Mouse (Mus musculus) heart, postnatal 10 days (tissue): ENCODE results near the gene D930007J09Rik. TPM values are rescaled to one million over a fixed set of nuclear protein-coding genes. Genes with fewer than 3 reads are reported as not detected.

Experiments used
- DNase-seq, 2 experiments: peaks; one replicate each; pipeline ENCODE4 v3.0.0; 2021
- intact Hi-C: fragments of 180-260 bp; cut with DNase I; formaldehyde crosslinking; loops from one replicate; pipeline ENCODE4 v1.15.1; 2025
- total RNA-seq, 2 experiments: library from RNA; stranded (reverse); gene quantifications; 2 replicates each; pipeline ENCODE4 v1.2.3; 2021

D930007J09Rik gene
- total RNA-seq, 2 experiments from 2014 or later: 0.81 to 0.82 TPM

DNA sequence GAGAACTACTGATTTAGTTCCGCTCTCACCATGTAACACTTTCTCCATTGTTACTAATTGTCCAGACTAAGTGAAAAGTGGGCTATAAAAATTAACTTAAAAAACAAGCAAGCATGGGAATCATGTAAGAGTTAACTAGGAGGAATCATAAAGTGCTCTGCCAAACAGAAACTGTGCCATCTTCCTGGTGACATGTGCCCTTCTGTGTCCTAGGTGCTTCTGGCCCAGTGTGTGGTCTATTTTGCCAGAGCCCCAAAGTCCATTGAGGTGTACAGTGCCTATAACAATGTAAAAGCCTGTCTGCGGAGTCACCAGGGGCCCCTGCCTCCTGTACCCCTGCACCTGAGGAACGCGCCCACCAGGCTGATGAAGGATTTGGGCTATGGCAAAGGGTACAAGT is 19.0 kb upstream of the D930007J09Rik start:
- intact Hi-C loops: no loop called here
- no peak for DNase-seq

DNA sequence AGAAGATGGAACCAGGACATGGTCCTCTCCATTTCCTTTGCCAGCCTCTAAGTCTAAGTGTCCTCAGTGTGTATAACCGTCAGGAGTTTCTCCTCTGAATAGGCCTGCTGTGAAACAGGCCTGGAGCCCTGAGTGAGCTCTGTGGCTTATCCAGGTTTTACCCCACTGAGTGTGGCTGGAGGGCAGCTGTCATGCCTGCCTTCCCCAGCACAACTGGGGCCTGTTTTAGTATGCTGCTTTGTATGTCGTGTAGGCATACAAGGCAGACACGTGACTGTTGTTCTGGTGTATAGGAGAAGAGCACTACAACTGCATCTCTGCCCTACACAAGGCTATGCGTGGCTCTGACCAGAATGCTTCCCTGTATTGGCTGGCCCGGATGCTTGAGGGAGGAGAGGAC is 17.3 kb upstream of the D930007J09Rik start:
- no peak for DNase-seq
- intact Hi-C loops: no loop called here

DNA sequence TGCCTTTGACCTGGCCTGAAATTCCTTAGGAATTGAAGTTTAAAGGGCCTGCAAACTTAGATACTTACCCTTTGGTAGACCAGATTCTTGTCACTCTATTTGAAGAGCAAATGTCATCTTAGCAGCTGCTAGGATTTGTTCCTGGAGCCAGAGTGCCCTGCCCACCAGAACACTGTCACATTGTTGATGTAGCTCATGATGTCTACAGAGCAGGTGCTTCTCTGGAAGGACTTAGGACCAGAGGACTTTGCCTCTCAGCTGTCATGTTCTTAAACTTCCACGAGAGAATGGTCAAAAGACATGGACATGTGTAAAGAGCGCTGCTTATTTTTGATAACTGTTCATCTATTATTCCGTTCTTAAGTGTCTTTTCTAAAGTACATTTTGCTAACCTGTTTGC is 16.6 kb upstream of the D930007J09Rik start:
- intact Hi-C loops: no loop called here
- no peak for DNase-seq

DNA sequence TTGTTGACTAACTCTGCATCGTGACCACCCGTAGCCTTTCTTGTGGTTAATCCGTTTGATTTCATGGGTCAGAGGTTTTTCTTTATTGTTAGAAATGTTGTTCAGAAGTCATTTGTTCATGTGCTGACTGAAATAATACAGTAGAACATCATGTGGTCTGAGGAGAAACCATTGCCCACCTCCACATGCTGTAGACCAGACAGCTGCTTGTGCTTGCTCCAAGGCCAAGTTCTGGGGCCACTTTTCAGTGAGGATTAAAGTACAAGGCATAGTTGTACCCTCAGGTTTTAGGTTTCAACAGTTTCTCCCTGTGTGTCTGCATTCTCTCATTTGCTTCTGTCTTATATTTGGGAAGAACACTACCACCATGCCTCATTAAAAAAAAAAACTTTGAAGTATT is 5.0 kb upstream of the D930007J09Rik start:
- intact Hi-C loops: no loop called here
- no peak for DNase-seq

DNA sequence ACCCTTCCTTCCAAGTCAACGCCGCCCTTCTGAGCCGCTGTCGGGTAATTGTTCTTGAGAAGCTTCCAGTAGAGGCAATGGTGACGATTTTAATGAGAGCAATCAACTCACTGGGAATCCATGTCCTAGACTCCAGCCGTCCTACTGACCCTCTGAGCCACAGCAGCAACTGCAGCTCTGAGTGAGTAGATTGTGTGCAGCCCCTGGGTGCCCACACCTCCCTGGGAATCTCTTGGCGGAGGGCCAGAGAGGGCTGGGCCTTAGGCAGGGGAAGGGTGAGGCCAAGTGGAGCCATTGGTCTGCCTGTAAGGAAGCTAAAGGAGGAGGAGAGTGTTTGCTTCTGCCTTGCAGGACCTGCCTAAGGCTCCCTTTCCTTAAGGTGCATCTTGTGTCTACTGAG is 4.2 kb upstream of the D930007J09Rik start:
- DNase-seq: no peak
- intact Hi-C loops: no loop called here

DNA sequence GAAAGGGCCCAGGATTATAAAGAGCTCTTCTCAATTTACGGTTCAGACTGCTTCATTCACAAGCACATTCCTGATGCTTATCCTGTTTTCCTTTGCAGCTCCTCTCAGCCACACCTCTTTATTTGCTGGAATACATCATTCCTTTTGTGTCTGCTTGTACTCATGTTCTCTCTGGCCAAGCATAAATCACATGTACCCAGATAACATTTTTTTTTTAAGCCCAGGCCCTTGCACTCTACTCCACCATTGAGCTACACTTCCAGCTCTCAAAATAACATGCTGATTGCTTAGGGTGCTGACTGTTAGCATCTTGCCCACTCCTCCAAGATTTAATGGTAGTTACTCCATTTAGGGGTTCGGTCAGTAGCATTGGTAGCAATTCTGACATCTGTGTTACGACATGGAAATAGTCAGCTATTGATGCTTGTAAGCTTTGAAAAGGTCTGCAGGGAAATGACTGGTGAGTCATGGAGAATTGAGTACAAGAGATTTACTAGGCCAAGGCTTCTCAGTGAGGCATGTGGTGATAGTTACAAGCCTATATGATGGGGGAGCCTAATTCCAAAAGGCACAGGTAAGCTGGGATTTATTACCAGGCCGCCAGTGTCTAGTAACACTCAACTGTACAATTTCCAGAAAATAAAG is 1.2 kb upstream of the D930007J09Rik start:
- intact Hi-C loops: loop anchor here (5.0 kb wide), 1 partner anchor 1002 kb away; no protein-coding TSS in a partner anchor
- DNase-seq: peak in 1 of 2 experiments; percentile 13

DNA sequence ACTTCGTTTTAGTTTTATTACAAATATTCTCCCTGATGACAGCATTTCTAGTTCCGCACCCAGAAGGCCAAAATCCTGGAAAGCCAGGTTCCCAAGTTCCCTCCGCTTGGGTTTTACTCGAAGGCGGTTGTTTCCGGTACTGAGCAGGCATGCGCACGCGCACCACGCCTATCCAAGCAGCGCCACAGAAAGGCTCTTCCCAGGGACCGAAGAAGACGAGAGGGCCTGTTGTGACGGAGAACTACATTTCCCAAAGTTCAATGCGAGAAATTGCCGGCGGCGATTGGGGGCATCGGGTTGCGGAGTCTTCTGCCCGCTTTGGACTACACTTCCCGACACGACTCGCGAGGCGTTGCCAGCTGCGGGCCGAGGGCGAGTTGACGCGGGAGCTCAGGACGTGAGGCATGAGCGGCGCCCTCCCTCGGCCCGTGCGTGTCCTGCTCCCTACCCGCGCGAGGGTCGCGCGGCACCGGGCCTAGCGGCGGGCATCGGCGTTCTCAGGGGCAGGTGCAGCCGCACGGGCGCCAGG is 892 bp downstream of the D930007J09Rik start, which contains the start of gene Wrnip1:
Gene Wrnip1, plus strand, starts transcription at position 346 of the 529 bp plus-strand sequence.
- peak; percentile 98 for DNase-seq
- intact Hi-C loops: loop anchor here (5.0 kb wide), 1 partner anchor 999 kb away; no protein-coding TSS in a partner anchor

DNA sequence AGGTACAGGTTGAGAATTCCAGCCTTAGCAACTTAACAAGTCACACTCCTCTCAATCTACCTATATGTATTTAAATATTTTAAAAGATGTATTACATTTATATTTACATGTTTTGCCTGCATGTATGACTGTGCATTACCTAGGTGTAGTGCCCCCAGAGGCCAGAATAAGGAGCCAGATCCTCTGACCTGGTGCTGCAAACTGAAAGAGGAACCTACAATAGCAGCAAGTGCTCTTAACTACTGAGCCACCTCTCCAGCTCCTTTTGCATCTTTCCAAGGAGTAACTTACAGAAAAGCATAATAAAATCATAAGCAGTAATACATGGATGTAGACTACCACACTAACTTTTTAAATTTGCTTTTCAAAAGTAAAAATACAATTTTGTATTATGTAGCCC is 1.8 kb downstream of the D930007J09Rik start:
- intact Hi-C loops: loop anchor here (5.0 kb wide), 1 partner anchor 999 kb away; no protein-coding TSS in a partner anchor

DNA sequence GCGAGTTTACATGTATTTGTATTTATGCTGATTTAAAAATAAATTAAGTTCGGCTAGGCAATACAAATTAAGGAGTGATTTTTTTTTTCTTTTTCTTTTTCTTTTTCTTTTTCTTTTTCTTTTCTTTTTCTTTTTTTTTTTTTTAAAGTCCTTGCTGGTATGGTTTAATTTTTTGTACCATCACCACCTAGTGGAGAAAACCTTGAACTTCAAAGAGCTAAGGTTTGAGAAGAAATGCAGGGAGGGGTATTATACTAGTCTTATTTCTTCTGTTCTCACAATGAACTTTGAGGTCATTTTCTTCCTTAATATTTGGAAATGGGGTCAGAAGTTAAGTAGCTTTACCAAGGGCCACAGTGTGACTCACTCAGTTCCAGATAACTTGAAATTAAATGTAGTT is 3.5 kb downstream of the D930007J09Rik start:
- DNase-seq: no peak
- intact Hi-C loops: no loop called here

More for the DNA sequence above, 1.8 kb downstream of the D930007J09Rik start:
- DNase-seq: no peak

DNA sequence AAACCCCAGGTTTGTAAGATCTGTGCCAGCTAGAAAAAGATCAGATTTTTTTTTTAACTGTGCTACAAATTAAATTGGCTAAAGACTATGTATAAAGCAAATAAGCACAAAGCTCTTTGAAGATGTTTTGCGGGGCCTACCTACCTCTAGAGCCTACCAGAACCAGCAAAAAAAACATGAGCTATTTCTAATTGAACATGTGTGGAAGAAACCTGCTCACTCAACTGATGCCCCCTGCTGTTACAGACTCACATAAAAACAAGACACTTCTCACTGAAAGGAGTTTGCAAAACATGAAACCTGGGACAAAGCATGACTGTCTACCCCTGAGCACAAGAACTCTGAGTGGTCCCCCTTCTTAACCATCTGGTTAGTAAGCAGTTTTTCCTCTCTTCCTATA is 5.6 kb downstream of the D930007J09Rik start:
- no peak for DNase-seq
- intact Hi-C loops: loop anchor here (1.0 kb wide), 1 partner anchor 28 kb away; no protein-coding TSS in a partner anchor

DNA sequence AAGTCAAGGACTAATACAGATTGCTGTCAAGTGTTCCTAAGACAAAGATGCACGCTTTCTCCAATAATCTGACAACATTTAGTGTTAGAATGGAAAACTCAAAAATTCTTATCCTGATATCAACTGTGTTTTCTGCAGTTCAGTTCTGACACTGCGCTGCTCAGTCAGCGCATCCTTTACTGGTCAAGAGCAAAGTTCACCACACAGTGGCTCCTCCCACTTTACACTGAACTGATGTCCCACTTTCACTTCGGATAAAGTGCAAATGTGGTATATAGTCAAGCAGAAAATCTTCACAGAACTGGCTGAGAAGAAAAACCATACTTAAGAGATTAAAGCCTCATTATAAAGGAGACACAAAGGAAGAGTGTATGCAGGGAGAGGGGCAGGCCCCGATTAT is 7.5 kb downstream of the D930007J09Rik start:
- DNase-seq: no peak
- intact Hi-C loops: no loop called here

DNA sequence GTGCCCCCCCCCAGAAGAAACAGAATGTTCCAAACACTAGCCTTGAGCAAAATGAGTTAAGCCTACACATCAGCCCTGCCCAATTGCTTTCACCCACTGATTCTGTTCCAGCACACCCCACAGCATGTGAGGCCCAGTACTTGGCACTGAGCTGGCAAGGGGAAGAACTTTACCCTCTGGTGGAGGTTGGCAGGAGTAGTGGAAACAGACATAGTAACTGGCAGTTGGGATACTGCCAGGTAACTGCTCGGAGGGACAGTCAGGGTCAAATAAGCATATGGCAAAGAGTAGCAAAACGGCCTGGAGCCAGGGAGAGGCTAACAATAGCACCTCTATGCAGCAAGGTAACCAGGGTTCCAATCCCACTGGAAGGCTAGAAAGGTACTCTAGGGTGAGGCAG is 8.0 kb downstream of the D930007J09Rik start:
- DNase-seq: peak; percentile 79 to 87
- intact Hi-C loops: no loop called here

DNA sequence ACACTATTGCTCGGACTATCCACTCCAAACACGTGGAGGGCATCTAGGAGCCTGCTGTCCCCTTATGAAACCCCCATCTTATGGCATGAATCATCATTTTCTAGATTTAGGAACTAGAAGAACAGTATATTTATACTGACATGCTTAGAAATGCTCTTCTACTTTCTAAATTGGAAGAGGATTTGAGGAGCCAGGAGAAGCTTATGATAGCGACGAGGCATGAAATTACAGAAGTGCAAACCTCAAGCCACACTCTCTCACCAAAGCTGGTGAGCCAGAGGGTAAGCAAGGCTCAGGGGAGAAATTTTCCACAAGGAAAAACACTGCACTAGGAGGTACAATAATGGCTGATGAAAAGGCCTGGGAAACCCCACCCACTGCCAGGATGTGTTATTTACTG is 12.9 kb downstream of the D930007J09Rik start:
- intact Hi-C loops: no loop called here
- DNase-seq: no peak

DNA sequence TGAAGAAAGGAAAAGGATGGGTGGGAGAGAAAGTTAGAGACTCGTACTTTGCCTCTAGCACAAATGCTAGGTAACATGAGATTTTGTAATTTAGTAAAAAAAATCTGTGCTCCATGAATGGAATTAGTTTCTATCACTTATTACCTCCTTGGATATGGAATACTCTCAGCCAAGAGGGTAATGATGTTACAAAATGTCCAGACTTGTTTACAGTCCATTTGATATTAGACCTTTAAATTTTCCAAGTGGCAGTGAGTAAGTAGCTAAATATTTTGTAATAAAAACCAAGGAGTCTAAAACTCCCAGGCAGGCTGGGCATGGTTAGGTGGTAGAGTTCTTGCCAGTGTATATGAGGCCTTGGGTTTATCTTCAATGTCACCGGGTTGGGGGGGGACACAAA is 15.1 kb downstream of the D930007J09Rik start:
- no peak for DNase-seq
- intact Hi-C loops: no loop called here

DNA sequence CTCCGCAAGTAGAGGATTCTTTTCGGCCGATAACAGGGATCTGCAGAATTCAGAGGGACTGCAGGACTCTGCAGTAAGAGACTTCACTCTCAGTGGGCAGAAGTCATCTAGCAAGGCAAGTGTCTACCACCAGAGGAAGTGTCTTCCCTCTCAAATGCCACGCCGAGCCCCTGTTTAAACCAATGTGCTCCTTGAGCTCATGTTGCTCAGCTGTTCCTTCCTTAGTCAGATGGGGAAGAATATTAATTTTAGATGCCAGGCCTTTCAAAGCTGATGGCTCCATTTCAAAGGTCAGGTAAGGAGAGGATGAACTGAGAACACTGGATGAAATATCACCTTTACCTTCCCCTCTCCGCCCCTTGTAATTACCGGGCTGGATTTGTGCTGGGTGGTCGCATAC is 18.8 kb downstream of the D930007J09Rik start, which contains the start of gene Mylk4:
Gene Mylk4, minus strand, starts transcription at position 139 of the 400 bp plus-strand sequence.
- intact Hi-C loops: no loop called here
- no peak for DNase-seq

DNA sequence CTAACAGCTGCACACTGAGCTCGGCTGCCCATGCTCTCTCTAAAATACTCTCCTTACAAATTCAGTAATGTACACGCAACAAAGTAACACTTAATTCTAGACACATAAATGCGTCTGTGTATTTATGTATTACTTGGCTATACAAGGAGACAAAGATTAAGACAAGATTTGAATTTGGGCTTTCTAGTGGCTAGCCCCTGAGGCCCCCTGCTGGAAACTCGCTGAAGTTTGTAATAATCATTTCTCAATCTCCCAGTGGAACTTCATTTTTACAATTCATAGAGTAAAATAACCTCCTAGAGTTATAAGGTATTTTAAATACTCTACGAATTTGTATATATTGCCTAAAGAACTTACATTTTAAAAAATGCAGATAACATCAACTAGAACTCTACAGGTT is 19.6 kb downstream of the D930007J09Rik start:
- intact Hi-C loops: no loop called here
- no peak for DNase-seq

DNA sequence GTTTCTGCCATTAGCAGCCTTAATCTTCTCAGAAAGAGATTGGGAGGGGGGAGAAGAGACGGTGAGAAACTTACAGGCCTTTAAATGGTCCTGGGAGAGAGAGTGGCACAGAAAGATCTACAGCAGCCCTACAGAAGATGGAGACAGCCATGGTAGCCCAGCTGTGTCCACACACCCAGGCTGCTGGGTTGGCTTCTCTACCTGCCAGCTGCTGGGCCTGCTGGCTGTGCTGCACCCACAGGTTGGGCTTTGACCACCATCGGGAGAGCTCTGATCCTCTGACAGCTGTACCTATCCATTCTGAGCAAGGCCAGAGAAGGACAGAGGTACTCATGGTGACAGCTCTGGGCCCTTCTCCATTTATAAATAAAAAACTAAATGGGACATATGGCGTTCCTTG is 23.8 kb downstream of the D930007J09Rik start:
- DNase-seq: no peak
- intact Hi-C loops: no loop called here

DNA sequence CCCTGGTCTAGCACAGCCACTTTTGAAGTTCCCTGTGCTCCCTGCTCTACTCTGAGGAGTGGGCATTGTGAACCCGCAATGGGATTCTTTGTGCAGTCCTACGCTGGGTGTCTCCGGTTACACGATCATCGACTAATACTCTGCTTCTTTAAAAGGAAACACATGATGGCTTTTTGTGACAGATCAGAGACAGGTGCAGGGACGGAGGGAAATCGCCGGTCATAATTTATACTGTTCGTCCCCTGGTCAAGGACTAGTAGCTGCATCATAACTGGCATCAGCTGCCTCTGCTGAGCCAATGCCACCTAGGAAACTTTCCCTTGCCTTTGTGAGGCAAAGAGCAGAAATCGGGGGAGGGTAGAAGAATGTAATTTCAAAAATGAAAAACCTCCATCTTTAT is 26.3 kb downstream of the D930007J09Rik start:
- DNase-seq: peak; percentile 50 to 64
- intact Hi-C loops: no loop called here

DNA sequence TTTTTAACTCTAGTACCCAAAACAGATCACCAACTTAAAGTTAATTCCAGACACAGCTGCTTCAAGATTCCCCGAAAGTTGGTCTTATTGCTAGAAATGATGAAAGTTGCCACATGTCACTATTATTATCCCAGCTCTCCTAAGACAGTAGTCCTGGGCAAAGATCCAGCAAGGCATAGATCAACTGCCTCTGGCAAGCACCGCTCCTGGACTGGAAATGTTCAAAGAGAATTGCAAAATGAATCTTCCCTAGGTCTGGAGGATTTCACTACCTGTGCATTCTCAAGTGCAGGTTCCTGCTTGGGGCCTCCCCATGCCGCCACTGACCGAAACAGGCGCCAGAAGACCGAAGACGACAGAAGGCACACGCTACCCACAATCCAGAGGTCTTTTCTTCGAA is 26.8 kb downstream of the D930007J09Rik start:
- intact Hi-C loops: no loop called here
- peak in 1 of 2 experiments; percentile 38 for DNase-seq

DNA sequence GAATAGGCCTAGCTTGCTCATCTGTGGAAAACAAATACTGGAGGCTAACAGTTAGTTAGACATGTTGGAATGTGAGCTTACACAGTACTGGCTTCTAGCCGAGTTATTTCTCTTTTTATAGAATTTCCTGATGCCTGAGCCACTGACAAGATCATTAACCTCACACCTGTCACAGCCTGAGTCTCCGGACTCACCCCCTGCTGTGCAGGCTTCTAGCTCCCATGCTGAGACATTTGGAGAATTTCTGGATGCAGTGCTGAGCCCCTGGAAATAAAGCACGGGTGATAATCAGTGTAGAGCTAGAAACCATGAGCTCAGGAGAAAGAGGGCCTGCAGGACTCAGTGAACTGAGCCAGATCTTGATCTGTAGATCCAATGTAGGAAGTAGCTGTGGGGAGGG is 32.7 kb downstream of the D930007J09Rik start:
- no peak for DNase-seq
- intact Hi-C loops: loop anchor here (1.0 kb wide), 1 partner anchor 27 kb away; no protein-coding TSS in a partner anchor

DNA sequence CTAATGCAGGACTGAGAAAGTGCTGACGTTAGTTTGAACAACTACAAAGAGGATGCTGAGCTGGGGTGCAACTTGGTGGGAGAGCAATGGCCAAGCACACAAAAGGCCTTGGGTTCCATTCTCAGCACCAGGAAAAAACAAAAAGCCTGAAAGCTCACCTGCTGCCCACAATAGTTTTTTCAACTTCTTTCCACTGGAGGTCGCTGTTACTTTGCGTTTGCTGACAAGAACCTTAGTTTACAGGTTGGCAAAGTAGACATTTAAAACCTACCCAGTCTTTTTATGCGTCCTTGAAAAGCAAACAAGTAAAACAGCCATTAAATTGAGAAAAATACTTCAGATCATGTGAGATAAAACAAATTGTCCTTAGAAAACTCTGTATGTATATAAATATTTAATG is 34.5 kb downstream of the D930007J09Rik start:
- DNase-seq: peak; percentile 70 to 80
- intact Hi-C loops: no loop called here

DNA sequence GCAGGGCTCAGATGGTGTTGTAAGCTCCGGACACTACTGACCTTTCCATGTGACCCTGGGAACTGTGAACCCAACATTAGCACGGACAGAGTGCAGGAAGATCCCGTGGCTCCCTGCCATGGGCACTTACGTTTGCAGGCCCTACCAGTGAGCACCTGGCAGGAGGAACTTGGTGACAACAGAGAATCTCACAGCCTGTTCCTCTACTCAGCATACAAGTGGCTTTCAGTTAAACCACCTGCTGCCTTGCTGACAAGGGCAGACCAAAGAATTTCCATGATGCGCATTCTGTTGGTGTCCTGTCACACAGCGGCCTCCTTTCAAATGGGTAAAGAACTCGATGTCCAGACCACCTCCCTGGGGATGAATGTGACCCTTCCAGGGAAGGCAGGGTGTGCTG is 38.2 kb downstream of the D930007J09Rik start:
- peak; percentile 78 to 83 for DNase-seq
- intact Hi-C loops: no loop called here
